24 mouse cellular contexts compared by ENCODE assay signal in genomic region chr8:111066308-111066707, GRCm38 (mm10). TPM values are rescaled to one million over a fixed set of nuclear protein-coding genes. Genes with fewer than 3 reads are reported as not detected.
A peak's percentile ranks its signal among the peaks of the same experiment; 100 is the strongest.
DNase-seq lines count a peak whose midpoint lies in the region; ATAC-seq and TF ChIP-seq lines count a peak whose summit lies in the region.
"Had no signal": no experiment of that assay in that cellular context is flagged by ENCODE, and none has a peak within 500 bp of the region (broad histone marks: within the 10 kb centered on the region; RNA-seq: fewer than 3 reads in every experiment).

No protein-coding gene starts in this region.

- H3K27me3 ChIP-seq in midbrain, embryonic 11.5 days (ENCODE audit: control insufficient read depth, insufficient read depth, low read length): no peaks in the 10 kb centered on the region
- no peaks in the 10 kb centered on the region for H3K27me3 ChIP-seq in midbrain, postnatal 0 days (ENCODE audit: insufficient read depth, low read length)
- H3K27me3 ChIP-seq in myocyte (ENCODE audit: control insufficient read depth, insufficient read depth, insufficient read length): no peaks in the 10 kb centered on the region
- H3K27me3 ChIP-seq: embryonic facial prominence, embryonic 12.5 days; forebrain, embryonic 13.5 days; forebrain, embryonic 15.5 days had no signal

- 61% methylated on average over 4 of the region's 4 CpGs for WGBS in midbrain, embryonic 11.5 days
- 64% methylated on average over 4 of the region's 4 CpGs for WGBS in midbrain, postnatal 0 days

- H3K4me3 ChIP-seq in midbrain, embryonic 11.5 days (ENCODE audit: low read depth, low read length): no peak overlapping the region
- no peak overlapping the region for H3K4me3 ChIP-seq in midbrain, postnatal 0 days (ENCODE audit: low read depth, low read length)
- no peak overlapping the region for H3K4me3 ChIP-seq in myocyte
- H3K4me3 ChIP-seq: embryonic facial prominence, embryonic 10.5 days; embryonic facial prominence, embryonic 12.5 days; forebrain, embryonic 13.5 days; forebrain, embryonic 15.5 days had no signal

- peak; percentile 2 for DNase-seq in adrenal gland, postnatal 14 days
- DNase-seq in adrenal gland, adult (ENCODE audit: inconsistent age in 2 of 2, low spot score in 1 of 2): no peak
- peak; percentile 68 for DNase-seq in midbrain, embryonic 11.5 days (ENCODE audit: low spot score, missing footprints)
- DNase-seq in midbrain, postnatal 0 days (ENCODE audit: low spot score): no peak
- DNase-seq: adrenal gland, adult 2 months; adrenal gland, postnatal 10 days; adrenal gland, postnatal 36 days; B cell, adult 2 months; cerebellum, adult 11-12 months; cerebellum, adult 2 months; cerebellum, adult 9-10 months; cerebellum, postnatal 10 days; cerebellum, postnatal 25 days; forebrain, postnatal 0 days had no signal

- H3K9ac ChIP-seq in midbrain, embryonic 11.5 days (ENCODE audit: low read length): no peak overlapping the region
- no peak overlapping the region for H3K9ac ChIP-seq in midbrain, postnatal 0 days (replicated peaks; ENCODE audit: low read length, poor library complexity, severe bottlenecking)
- H3K9ac ChIP-seq: embryonic facial prominence, embryonic 12.5 days; forebrain, embryonic 13.5 days; forebrain, embryonic 15.5 days; forebrain, postnatal 0 days had no signal

- no peaks in the 10 kb centered on the region for H3K9me3 ChIP-seq in midbrain, embryonic 11.5 days (ENCODE audit: control insufficient read depth, low read length)
- no peaks in the 10 kb centered on the region for H3K9me3 ChIP-seq in midbrain, postnatal 0 days (ENCODE audit: low read length)
- H3K9me3 ChIP-seq: embryonic facial prominence, embryonic 10.5 days; embryonic facial prominence, embryonic 12.5 days; forebrain, embryonic 13.5 days; forebrain, embryonic 15.5 days had no signal

- no peak for ATAC-seq in midbrain, embryonic 11.5 days (ENCODE audit: low FRiP score)
- ATAC-seq in midbrain, postnatal 0 days (ENCODE audit: low FRiP score): no peak
- ATAC-seq in megakaryocyte-erythroid progenitor cell, adult 5-6 weeks (replicated peaks; ENCODE audit: low FRiP score, low TSS enrichment, poor library complexity, severe bottlenecking): no peak
- ATAC-seq: activated CD4-positive, CD25-positive, alpha-beta regulatory T cell, adult 4 months; CD4-positive, CD25-positive, alpha-beta regulatory T cell, adult 4 months; forebrain, embryonic 13.5 days; forebrain, embryonic 15.5 days; forebrain, postnatal 0 days; Patski had no signal

- no peak overlapping the region for H3K4me2 ChIP-seq in midbrain, embryonic 11.5 days
- H3K4me2 ChIP-seq in midbrain, postnatal 0 days (ENCODE audit: low read depth, low read length, poor library complexity, severe bottlenecking): no peak overlapping the region
- peak overlapping the region; percentile 48 for H3K4me2 ChIP-seq in myocyte (ENCODE audit: low read depth)
- H3K4me2 ChIP-seq: embryonic facial prominence, embryonic 12.5 days; forebrain, embryonic 13.5 days; forebrain, embryonic 15.5 days had no signal

- no peak overlapping the region for H3ac ChIP-seq in myocyte (ENCODE audit: control insufficient read depth, insufficient read length)

- H3K27ac ChIP-seq in midbrain, embryonic 11.5 days (ENCODE audit: low read depth, low read length): no peak overlapping the region
- H3K27ac ChIP-seq in midbrain, postnatal 0 days (ENCODE audit: low read depth, low read length): no peak overlapping the region
- H3K27ac ChIP-seq: embryonic facial prominence, embryonic 10.5 days; embryonic facial prominence, embryonic 12.5 days; forebrain, embryonic 13.5 days; forebrain, embryonic 15.5 days had no signal

- no peak for TF ChIP-seq CTCF in midbrain, postnatal 0 days (IDR thresholded peaks at IDR 0.05)

- no peaks in the 10 kb centered on the region for H3K4me1 ChIP-seq in midbrain, embryonic 11.5 days (ENCODE audit: control insufficient read depth, insufficient read depth, low read length)
- 0 out of 2 replicates have a peak, but pooled peaks cover 3% of the 10 kb centered on the region for H3K4me1 ChIP-seq in midbrain, postnatal 0 days (ENCODE audit: insufficient read depth, low read length)

- TF ChIP-seq POLR2A in myocyte (IDR thresholded peaks at IDR 0.05; ENCODE audit: insufficient read length, low read depth): no peak

- no peaks in the 10 kb centered on the region for H3K36me3 ChIP-seq in midbrain, embryonic 11.5 days (ENCODE audit: control insufficient read depth, insufficient read depth, low read length)
- no peaks in the 10 kb centered on the region for H3K36me3 ChIP-seq in midbrain, postnatal 0 days (ENCODE audit: insufficient read depth, low read length)
- no peaks in the 10 kb centered on the region for H3K36me3 ChIP-seq in myocyte (ENCODE audit: control insufficient read depth, insufficient read depth)
- H3K36me3 ChIP-seq: embryonic facial prominence, embryonic 10.5 days; embryonic facial prominence, embryonic 12.5 days; forebrain, embryonic 15.5 days had no signal

- no peaks in the 10 kb centered on the region for H3K79me2 ChIP-seq in myocyte (ENCODE audit: control insufficient read depth, insufficient read depth)

TF ChIP-seq in myocyte, 11 proteins besides CTCF, POLR2A, EP300 and RAD21:
- TF ChIP-seq CEBPB (IDR thresholded peaks at IDR 0.05; ENCODE audit: insufficient read depth, poor library complexity, severe bottlenecking) (no peak), MAX (IDR thresholded peaks at IDR 0.05; ENCODE audit: low read depth) (no peak), USF1 (IDR thresholded peaks at IDR 0.05; ENCODE audit: low read depth) (no peak), MYOD1 (IDR thresholded peaks at IDR 0.05; ENCODE audit: control insufficient read depth in 1 of 3, insufficient read length in 2 of 3, low read depth in 2 of 3) (no peak), TCF3 (IDR thresholded peaks at IDR 0.05; ENCODE audit: insufficient read length, low read depth) (no peak), E2F4 (IDR thresholded peaks at IDR 0.05; ENCODE audit: insufficient read depth) (no peak), MYOG (IDR thresholded peaks at IDR 0.05; ENCODE audit: control insufficient read depth in 1 of 3, insufficient read depth in 1 of 3, insufficient read length in 2 of 3, low read depth in 2 of 3) (no peak), SRF (IDR thresholded peaks at IDR 0.05; ENCODE audit: control insufficient read depth, insufficient read length, low read depth) (no peak), POLR2AphosphoS2 (IDR thresholded peaks at IDR 0.05; ENCODE audit: insufficient read length, low read depth) (no peak), REST (IDR thresholded peaks at IDR 0.05; ENCODE audit: insufficient read depth, insufficient read length) (no peak), TCF12 (IDR thresholded peaks at IDR 0.05; ENCODE audit: insufficient read depth, poor library complexity, severe bottlenecking) (no peak)

RNA-seq across cellular contexts. Expression of gene Exosc6, which starts 10.2 kb away (rescaled TPM):
- not detected in 2 replicates for total RNA-seq in adrenal gland, postnatal 14 days (2021)
- polyA plus RNA-seq in midbrain, embryonic 11.5 days (2014; fragmentation: Nextera tagmentation; extraction: Ambion mirVana): 8.4 and 10.8 TPM in 2 replicates
- total RNA-seq in midbrain, postnatal 0 days (2014; rRNA removed): not detected in 2 replicates
- polyA plus RNA-seq in midbrain, postnatal 0 days (2015; fragmentation: Nextera tagmentation; extraction: Ambion mirVana): not detected in 2 replicates
- not detected for polyA plus RNA-seq in myocyte (2012; fragmentation: generic; extraction: Trizol)
- total RNA-seq in megakaryocyte-erythroid progenitor cell, adult 5-6 weeks (2014; fragmentation: Nextera tagmentation): 7.6 and 11.2 TPM in 2 replicates
- total RNA-seq in megakaryocyte-erythroid progenitor cell, adult 5-6 weeks (2017): 24.2 and 30.5 TPM in 2 replicates
- total RNA-seq: adrenal gland, adult 2 months; adrenal gland, postnatal 10 days; adrenal gland, postnatal 36 days; forebrain, postnatal 0 days had no signal
- polyA plus RNA-seq: activated CD4-positive, CD25-positive, alpha-beta regulatory T cell, adult 4 months; CD4-positive, CD25-positive, alpha-beta regulatory T cell, adult 4 months; cerebellum, adult 2 months; cortical plate, adult 2 months; forebrain, embryonic 13.5 days; forebrain, embryonic 15.5 days; forebrain, postnatal 0 days; Patski had no signal

RNA-seq across cellular contexts. Expression of gene Clec18a, which starts 25.9 kb away (rescaled TPM):
- total RNA-seq in adrenal gland, postnatal 14 days (2021): 0.19 TPM in 1 of 2 replicates, not detected in the other
- polyA plus RNA-seq in midbrain, embryonic 11.5 days (2014; fragmentation: Nextera tagmentation; extraction: Ambion mirVana): 0.41 and 0.77 TPM in 2 replicates
- total RNA-seq in midbrain, postnatal 0 days (2014; rRNA removed): not detected in 2 replicates
- polyA plus RNA-seq in midbrain, postnatal 0 days (2015; fragmentation: Nextera tagmentation; extraction: Ambion mirVana): 0.10 and 0.39 TPM in 2 replicates
- polyA plus RNA-seq in myocyte (2012; fragmentation: generic; extraction: Trizol): 1.2 TPM
- not detected in 2 replicates for total RNA-seq in megakaryocyte-erythroid progenitor cell, adult 5-6 weeks (2014; fragmentation: Nextera tagmentation)
- total RNA-seq in megakaryocyte-erythroid progenitor cell, adult 5-6 weeks (2017): not detected in 2 replicates
- total RNA-seq: adrenal gland, postnatal 36 days had no signal
- polyA plus RNA-seq: activated CD4-positive, CD25-positive, alpha-beta regulatory T cell, adult 4 months; CD4-positive, CD25-positive, alpha-beta regulatory T cell, adult 4 months had no signal

RNA-seq across cellular contexts. Expression of gene Pdpr, which starts 28.1 kb away (rescaled TPM):
- 41.4 and 47.2 TPM in 2 replicates for total RNA-seq in adrenal gland, postnatal 14 days (2021)
- 5.0 and 7.1 TPM in 2 replicates for polyA plus RNA-seq in midbrain, embryonic 11.5 days (2014; fragmentation: Nextera tagmentation; extraction: Ambion mirVana)
- total RNA-seq in midbrain, postnatal 0 days (2014; rRNA removed): 19.3 and 19.5 TPM in 2 replicates
- 6.7 and 9.5 TPM in 2 replicates for polyA plus RNA-seq in midbrain, postnatal 0 days (2015; fragmentation: Nextera tagmentation; extraction: Ambion mirVana)
- 8.6 TPM for polyA plus RNA-seq in myocyte (2012; fragmentation: generic; extraction: Trizol)
- total RNA-seq in megakaryocyte-erythroid progenitor cell, adult 5-6 weeks (2014; fragmentation: Nextera tagmentation): 11.4 and 12.2 TPM in 2 replicates
- total RNA-seq in megakaryocyte-erythroid progenitor cell, adult 5-6 weeks (2017): 13.9 and 18.6 TPM in 2 replicates

RNA-seq across cellular contexts. Expression of gene Aars, which starts 33.4 kb away (rescaled TPM):
- 83.5 and 95.6 TPM in 2 replicates for total RNA-seq in adrenal gland, postnatal 14 days (2021)
- 73.2 and 79.9 TPM in 2 replicates for polyA plus RNA-seq in midbrain, embryonic 11.5 days (2014; fragmentation: Nextera tagmentation; extraction: Ambion mirVana)
- 110 and 111 TPM in 2 replicates for total RNA-seq in midbrain, postnatal 0 days (2014; rRNA removed)
- polyA plus RNA-seq in midbrain, postnatal 0 days (2015; fragmentation: Nextera tagmentation; extraction: Ambion mirVana): 86.8 and 91.9 TPM in 2 replicates
- polyA plus RNA-seq in myocyte (2012; fragmentation: generic; extraction: Trizol): 340 TPM
- total RNA-seq in megakaryocyte-erythroid progenitor cell, adult 5-6 weeks (2014; fragmentation: Nextera tagmentation): 49.3 and 51.4 TPM in 2 replicates
- total RNA-seq in megakaryocyte-erythroid progenitor cell, adult 5-6 weeks (2017): 55.4 and 73.2 TPM in 2 replicates

RNA-seq across cellular contexts. Expression of gene Ddx19b, which starts 34.8 kb away (rescaled TPM):
- 12.1 and 12.6 TPM in 2 replicates for total RNA-seq in adrenal gland, postnatal 14 days (2021)
- 7.9 and 8.3 TPM in 2 replicates for polyA plus RNA-seq in midbrain, embryonic 11.5 days (2014; fragmentation: Nextera tagmentation; extraction: Ambion mirVana)
- 11.0 and 14.7 TPM in 2 replicates for total RNA-seq in midbrain, postnatal 0 days (2014; rRNA removed)
- polyA plus RNA-seq in midbrain, postnatal 0 days (2015; fragmentation: Nextera tagmentation; extraction: Ambion mirVana): 5.0 and 5.2 TPM in 2 replicates
- 5.9 TPM for polyA plus RNA-seq in myocyte (2012; fragmentation: generic; extraction: Trizol)
- 7.0 and 8.3 TPM in 2 replicates for total RNA-seq in megakaryocyte-erythroid progenitor cell, adult 5-6 weeks (2014; fragmentation: Nextera tagmentation)
- total RNA-seq in megakaryocyte-erythroid progenitor cell, adult 5-6 weeks (2017): 10.9 and 15.5 TPM in 2 replicates

Comparison
In these comparisons a context has a peak if more than half of its experiments do, and no peak if none do; other contexts are left out.
1. DNase-seq: peak in adrenal gland, postnatal 14 days (single experiment) and midbrain, embryonic 11.5 days (single experiment); none in adrenal gland, adult (0 of 2) and midbrain, postnatal 0 days (single experiment).